ENCODE assay signal across 7 mouse cellular contexts in genomic region chr4:114346068-114346747, GRCm38 (mm10).
DNase-seq lines count a peak whose midpoint lies in the region.

No protein-coding gene starts in this region.

- intact Hi-C loops in heart, postnatal 36 days (cut with DNase I): loop anchor here (1.0 to 10.0 kb wide), 5 partner anchors 51 to 291 kb away; no protein-coding TSS in a partner anchor
- intact Hi-C loops in left cerebral cortex, postnatal 10 days (cut with DNase I): loop anchor here (5.0 kb wide), 2 partner anchors 56 to 291 kb away; no protein-coding TSS in a partner anchor

- peak; percentile 16 to 62 for DNase-seq in layer of hippocampus, adult 18-20 months (ENCODE audit: low spot score in 2 of 2)
- no peak for DNase-seq in layer of hippocampus, adult 9-11 months
- DNase-seq in NIH3T3 (ENCODE audit: low read depth): peak; percentile 84
- peak; percentile 16 for DNase-seq in c-Kit-positive CD71-negative TER-119-negative erythroid progenitor cells, embryonic 14.5 days (ENCODE audit: low read depth)
- DNase-seq in heart, postnatal 36 days: peak; percentile 42 to 53
- peak; percentile 21 to 52 for DNase-seq in left cerebral cortex, postnatal 10 days (ENCODE audit: extremely low spot score in 1 of 2, low spot score in 2 of 2)
- peak; percentile 39 for DNase-seq in right cerebral cortex, postnatal 25 days
